Mouse (Mus musculus) mouse trophoblast stem cell (cell line): Measurements from ENCODE around the gene Cd200r1.

Source experiments
- in situ Hi-C, 2 experiments: fragments of 300-500 bp; cut with MseI, MboI; formaldehyde crosslinking; loops; 2 replicates in 1 of 2; 3 replicates in 1 of 2; pipeline ENCODE4 v1.15.1; 2025

Gene Cd200r1

GRCm38 (mm10) chr16:44765555-44766319, at the start of gene Cd200r1:
Gene Cd200r1, plus strand, starts transcription at chr16:44765736.
- in situ Hi-C loops, result loop anchor here (10.0 to 25.0 kb wide), 3 partner anchors 259 to 329 kb away; partner anchors contain the start of gene Ccdc80 (in 2 of the 2)

GRCm38 (mm10) chr16:44716305-44717140, 49.0 kb upstream of the Cd200r1 start:
- in situ Hi-C loops, result no loop called here

GRCm38 (mm10) chr16:44717141-44717634, 48.3 kb upstream of the Cd200r1 start:
- in situ Hi-C loops, result no loop called here

GRCm38 (mm10) chr16:44717838-44718237, 47.7 kb upstream of the Cd200r1 start:
- in situ Hi-C loops, result no loop called here

DNA sequence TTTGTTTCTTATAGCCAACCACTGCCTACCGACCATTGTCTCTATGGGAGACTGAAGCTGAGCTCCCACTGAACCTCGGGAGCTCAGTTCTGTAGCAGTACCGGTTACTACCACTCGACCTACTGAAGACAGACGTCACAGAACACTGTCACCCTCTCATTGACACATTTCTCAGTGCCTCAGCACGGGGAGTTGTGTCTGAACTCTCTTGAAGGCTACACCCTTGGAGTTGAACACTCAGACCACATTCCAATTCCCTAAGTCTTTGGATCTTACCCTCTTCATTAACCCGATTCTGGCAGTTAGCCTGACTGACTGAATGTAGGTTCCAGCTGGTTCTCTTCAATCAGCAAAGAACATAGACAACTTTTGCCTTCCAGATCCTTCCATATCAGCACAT, 46.2 kb upstream of the Cd200r1 start:
- in situ Hi-C loops, result no loop called here

DNA sequence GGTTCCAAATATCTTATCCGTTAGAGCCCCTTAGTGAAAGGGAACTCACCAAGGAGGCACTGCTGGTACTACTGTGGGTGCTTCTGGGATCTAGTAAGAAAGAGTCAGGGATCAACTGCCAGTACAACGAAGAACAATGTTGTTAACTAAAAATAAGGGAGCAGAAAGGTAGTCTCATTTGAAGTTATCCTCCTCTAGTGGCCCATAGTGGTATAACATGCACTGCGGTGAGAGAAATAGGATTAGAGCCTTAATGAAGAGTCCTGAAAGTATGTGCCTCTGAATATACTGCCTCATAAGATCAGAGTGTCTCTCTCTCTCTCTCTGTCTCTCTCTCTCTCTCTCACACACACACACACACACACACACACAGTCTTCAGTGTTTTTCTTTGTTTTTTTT, 45.0 kb upstream of the Cd200r1 start:
- in situ Hi-C loops, result no loop called here

- in situ Hi-C loops, result no loop called here
Observed at GRCm38 (mm10) chr16:44722666-44723065, 42.9 kb upstream of the Cd200r1 start.

GRCm38 (mm10) chr16:44724083-44724787, 41.3 kb upstream of the Cd200r1 start, which contains the start of gene Nepro:
Gene Nepro, plus strand, starts transcription at chr16:44724301.
- in situ Hi-C loops, result no loop called here

DNA sequence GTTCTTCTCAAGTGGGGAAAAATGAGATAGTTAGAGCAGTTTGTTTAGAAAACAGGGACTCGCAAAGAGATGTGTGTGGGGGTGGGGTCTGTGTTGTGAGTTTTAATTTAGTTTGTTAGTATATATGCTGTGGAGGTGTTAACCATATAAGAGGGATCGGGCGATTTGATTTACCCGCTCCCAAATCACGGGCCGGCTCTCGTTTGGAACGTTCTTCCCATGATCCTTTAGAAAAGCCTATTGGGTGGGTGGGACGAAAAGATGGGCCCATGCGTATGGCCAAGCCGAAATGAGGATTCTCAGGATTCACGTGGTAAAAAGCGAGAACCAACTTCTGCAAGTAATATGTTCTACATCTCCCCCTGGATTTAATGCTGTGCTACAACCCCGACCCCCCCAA, 40.7 kb upstream of the Cd200r1 start:
- in situ Hi-C loops, result no loop called here

GRCm38 (mm10) chr16:44725286-44726223, 40.0 kb upstream of the Cd200r1 start:
- in situ Hi-C loops, result no loop called here

DNA sequence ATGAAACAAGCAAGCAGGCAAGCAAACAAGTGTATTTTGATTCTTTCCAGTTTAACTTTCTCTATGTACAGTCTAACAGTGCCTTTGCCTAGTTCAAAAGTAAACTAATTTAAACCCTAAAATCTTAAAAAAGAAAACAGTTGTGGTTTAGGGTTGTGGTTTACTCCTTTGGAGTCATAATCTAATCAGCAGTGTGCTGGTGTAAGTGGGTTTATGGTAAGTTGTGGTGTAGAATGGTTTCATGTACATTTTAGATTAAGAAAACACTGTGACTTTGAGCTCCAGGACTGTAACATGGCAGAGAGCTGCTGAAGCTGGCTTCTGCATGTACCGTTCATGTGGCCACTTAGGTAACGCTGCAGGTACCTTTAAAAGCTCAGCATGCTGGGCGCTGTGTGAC, 38.0 kb upstream of the Cd200r1 start:
- in situ Hi-C loops, result no loop called here

- in situ Hi-C loops, result no loop called here
Observed at GRCm38 (mm10) chr16:44734059-44734458, 31.5 kb upstream of the Cd200r1 start.

DNA sequence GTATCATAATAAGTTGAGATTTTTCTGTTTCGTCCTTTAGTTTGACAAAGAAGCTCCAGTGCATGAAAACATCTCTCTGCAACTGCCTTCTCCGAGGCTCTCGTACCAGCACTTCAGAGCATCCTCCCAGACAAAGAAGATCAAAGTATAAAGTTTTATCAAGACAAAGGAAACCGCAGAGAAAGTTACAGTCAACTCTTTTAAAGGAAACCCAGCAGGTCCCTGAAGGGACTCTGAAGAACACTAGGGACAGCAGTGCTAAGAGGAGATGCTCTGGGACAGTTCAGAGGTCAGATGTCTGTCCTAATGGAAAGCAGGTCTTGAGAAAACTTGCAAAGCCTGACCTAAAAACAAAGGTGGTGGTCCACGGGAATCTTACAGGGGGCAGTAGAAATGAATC, 29.9 kb upstream of the Cd200r1 start:
- in situ Hi-C loops, result no loop called here

DNA sequence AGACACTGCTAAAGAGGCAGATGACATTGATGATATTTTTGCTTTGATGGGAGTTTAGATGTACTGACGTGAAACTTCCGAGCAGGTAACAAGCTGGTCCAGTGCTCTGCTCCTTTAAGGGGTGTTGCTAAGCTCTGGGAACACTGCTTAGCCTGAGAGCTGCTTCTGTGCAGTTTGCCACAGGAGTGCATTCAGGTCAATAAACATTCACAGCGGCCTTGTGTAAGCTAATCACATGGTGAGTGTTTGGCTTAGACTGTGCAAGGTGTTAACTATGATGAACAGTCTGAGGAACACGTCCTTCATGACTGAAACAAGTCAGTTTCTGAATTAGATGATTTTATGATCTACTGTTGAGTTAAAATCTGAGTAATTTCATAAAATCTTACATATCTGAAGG, 29.4 kb upstream of the Cd200r1 start:
- in situ Hi-C loops, result no loop called here

DNA sequence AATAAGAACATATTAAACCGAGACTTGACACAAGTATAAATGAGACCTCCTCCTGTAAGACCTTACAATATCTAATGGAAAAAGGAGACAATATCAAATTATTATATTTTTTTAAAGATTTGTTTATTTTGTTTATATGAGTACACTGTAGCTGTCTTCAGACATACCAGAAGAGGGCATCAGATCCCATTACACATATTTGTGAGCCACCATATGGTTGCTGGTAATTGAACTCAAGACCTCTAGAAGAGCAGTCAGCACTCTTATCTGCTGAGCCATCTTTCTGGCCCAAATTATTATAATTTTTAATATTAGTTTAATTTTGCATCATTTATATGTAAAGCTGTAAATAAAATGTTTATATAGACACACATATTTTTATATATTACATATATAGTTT, 22.8 kb upstream of the Cd200r1 start:
- in situ Hi-C loops, result no loop called here

DNA sequence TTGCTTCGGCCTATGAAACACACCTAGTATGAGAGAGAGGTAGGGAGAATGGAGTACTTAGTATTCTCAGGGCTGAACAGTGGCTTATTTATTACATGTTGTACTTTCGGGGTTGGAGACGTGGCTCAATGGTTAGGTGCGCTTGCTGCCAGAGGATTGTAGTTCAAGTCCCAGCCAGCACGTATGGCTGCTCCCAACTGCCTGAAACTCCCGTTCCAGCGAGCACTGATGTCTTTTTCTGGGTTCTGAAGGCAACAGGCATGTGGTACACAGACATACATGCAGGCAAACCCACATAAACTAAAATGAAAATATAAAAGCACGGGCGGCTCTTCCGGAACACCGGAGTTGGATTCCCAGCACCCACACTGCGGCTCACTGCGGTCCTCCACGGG, 20.1 kb upstream of the Cd200r1 start:
- in situ Hi-C loops, result no loop called here

- in situ Hi-C loops, result no loop called here
Observed at GRCm38 (mm10) chr16:44745866-44746562, 19.5 kb upstream of the Cd200r1 start, which contains the start of gene Gtpbp8. Gene Gtpbp8, minus strand, starts transcription at chr16:44746363.

DNA sequence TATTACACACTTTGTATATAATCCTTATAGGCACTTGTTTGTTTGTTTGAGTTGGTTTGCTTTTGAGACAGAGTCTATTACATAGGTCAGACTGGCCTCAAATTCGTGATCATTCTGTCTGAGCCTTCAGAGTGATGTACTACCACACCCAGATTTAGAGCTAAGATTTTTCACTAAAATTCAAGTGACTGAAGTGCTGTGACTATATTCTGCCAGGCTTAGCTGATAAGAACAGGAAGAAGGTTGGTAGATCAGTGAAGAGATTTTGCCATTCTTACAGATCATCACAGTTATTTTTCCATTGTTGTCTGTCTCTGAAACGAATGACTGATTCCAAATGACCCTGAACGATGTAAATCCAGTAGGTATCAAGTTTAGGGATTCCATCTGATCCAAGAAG, 17.5 kb upstream of the Cd200r1 start:
- in situ Hi-C loops, result no loop called here

DNA sequence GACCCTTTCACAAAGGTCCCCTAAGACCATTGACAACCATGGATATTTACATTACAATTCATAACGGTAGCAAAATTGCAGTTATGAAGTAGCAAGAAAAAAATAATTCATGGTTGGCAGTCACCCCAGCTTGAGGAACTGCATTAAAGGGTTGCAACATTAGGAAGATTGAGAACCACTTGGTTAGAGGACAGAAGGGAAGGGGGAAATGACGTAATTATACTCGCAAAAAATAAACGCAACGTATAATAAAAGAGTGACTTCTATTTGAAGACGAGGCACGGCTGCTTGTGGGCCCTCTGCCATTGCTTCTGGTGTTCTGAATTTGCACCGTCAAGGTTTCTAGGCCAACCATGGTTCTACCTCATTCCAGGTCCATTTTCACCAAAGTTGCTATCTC, 7.8 kb upstream of the Cd200r1 start:
- in situ Hi-C loops, result loop anchor here in 1 of 2 experiments (25.0 kb wide), 1 partner anchor 330 kb away; the partner anchor contains the start of gene Ccdc80

GRCm38 (mm10) chr16:44761811-44762210, 3.7 kb upstream of the Cd200r1 start:
- in situ Hi-C loops, result loop anchor here (10.0 to 25.0 kb wide), 3 partner anchors 263 to 333 kb away; partner anchors contain the start of gene Ccdc80 (in 2 of the 2)
